Mouse (Mus musculus) left cerebral cortex, postnatal 4 days (tissue): ENCODE measurements at regions not wholly inside any gene's neighbourhood (a gene's known extent, or its start where the extent isn't known, plus 50 kb on each side); places are given as distances from the start of the nearest gene placed in this dataset.
A peak's percentile ranks its signal among the peaks of the same experiment; 100 is the strongest.

Source experiments
- DNase-seq: peaks from one replicate; pipeline ENCODE4 v3.0.0-alpha.2; 2022
- intact Hi-C: fragments of 180-260 bp; cut with DNase I; formaldehyde crosslinking; loops from one replicate; pipeline ENCODE4 v1.15.1; 2025

GRCm38 (mm10) chr4:68179551-68179950, 774.6 kb downstream of the Brinp1 start:
- intact Hi-C loops = no loop called here
- peak; percentile 35 for DNase-seq

GRCm38 (mm10) chr4:68156499-68156898, 797.7 kb downstream of the Brinp1 start:
- no peak for DNase-seq
- intact Hi-C loops = no loop called here

- DNase-seq = no peak
- intact Hi-C loops = no loop called here
Measured at GRCm38 (mm10) chr4:68148483-68149069, 805.6 kb downstream of the Brinp1 start.

GRCm38 (mm10) chr4:68128124-68128523, 826.1 kb downstream of the Brinp1 start:
- intact Hi-C loops = no loop called here
- no peak for DNase-seq

GRCm38 (mm10) chr4:68114502-68114901, 839.7 kb downstream of the Brinp1 start:
- intact Hi-C loops = no loop called here

GRCm38 (mm10) chr4:68085255-68085654, 868.9 kb downstream of the Brinp1 start:
- intact Hi-C loops = no loop called here
- no peak for DNase-seq

More at GRCm38 (mm10) chr4:68114502-68114901, 839.7 kb downstream of the Brinp1 start:
- DNase-seq = no peak

- intact Hi-C loops = no loop called here
- no peak for DNase-seq
Measured at GRCm38 (mm10) chr4:68056813-68057578, 897.2 kb downstream of the Brinp1 start.

GRCm38 (mm10) chr4:68022891-68023303, 931.3 kb downstream of the Brinp1 start:
- DNase-seq = peak; percentile 45
- intact Hi-C loops = loop anchor here (5.0 to 10.0 kb wide), 2 partner anchors 546 to 822 kb away; no protein-coding TSS in a partner anchor

GRCm38 (mm10) chr4:68011371-68011770, 942.8 kb downstream of the Brinp1 start:
- DNase-seq = no peak
- intact Hi-C loops = no loop called here

GRCm38 (mm10) chr4:67994796-67995283, 959.4 kb downstream of the Brinp1 start:
- DNase-seq = no peak
- intact Hi-C loops = no loop called here

- no peak for DNase-seq
- intact Hi-C loops = no loop called here
Measured at GRCm38 (mm10) chr4:67963456-67963855, 990.7 kb downstream of the Brinp1 start.

GRCm38 (mm10) chr4:67948000-67948399, 1006.2 kb downstream of the Brinp1 start:
- DNase-seq = no peak
- intact Hi-C loops = no loop called here

- DNase-seq = no peak
- intact Hi-C loops = no loop called here
Measured at GRCm38 (mm10) chr4:67932481-67932880, 1021.7 kb downstream of the Brinp1 start.

- intact Hi-C loops = no loop called here
Measured at GRCm38 (mm10) chr4:67899109-67899508, 1055.1 kb downstream of the Brinp1 start.

GRCm38 (mm10) chr4:67891946-67892575, 1062.1 kb downstream of the Brinp1 start:
- DNase-seq = no peak
- intact Hi-C loops = no loop called here

More at GRCm38 (mm10) chr4:67899109-67899508, 1055.1 kb downstream of the Brinp1 start:
- DNase-seq = no peak

GRCm38 (mm10) chr4:67887954-67888353, 1060.6 kb downstream of the Tlr4 start:
- no peak for DNase-seq
- intact Hi-C loops = no loop called here

GRCm38 (mm10) chr4:67885204-67885603, 1057.8 kb downstream of the Tlr4 start:
- intact Hi-C loops = no loop called here
- DNase-seq = peak; percentile 17

- intact Hi-C loops = no loop called here
- DNase-seq = no peak
Measured at GRCm38 (mm10) chr4:67862218-67862617, 1034.8 kb downstream of the Tlr4 start.

GRCm38 (mm10) chr4:67861801-67862200, 1034.4 kb downstream of the Tlr4 start:
- no peak for DNase-seq

GRCm38 (mm10) chr4:67853001-67853400, 1025.6 kb downstream of the Tlr4 start:
- no peak for DNase-seq
- intact Hi-C loops = no loop called here

More at GRCm38 (mm10) chr4:67861801-67862200, 1034.4 kb downstream of the Tlr4 start:
- intact Hi-C loops = no loop called here

- DNase-seq = no peak
- intact Hi-C loops = no loop called here
Measured at GRCm38 (mm10) chr4:67833397-67833796, 1006.0 kb downstream of the Tlr4 start.
